Mouse (Mus musculus) NIH3T3 (cell line): Measurements from ENCODE around the gene Iqcf3.

Source experiments
- DNase-seq: peaks from one replicate; pipeline ENCODE4 v3.0.0-alpha.2; 2012; ENCODE audit warnings: low read depth

The Iqcf3 gene

DNA sequence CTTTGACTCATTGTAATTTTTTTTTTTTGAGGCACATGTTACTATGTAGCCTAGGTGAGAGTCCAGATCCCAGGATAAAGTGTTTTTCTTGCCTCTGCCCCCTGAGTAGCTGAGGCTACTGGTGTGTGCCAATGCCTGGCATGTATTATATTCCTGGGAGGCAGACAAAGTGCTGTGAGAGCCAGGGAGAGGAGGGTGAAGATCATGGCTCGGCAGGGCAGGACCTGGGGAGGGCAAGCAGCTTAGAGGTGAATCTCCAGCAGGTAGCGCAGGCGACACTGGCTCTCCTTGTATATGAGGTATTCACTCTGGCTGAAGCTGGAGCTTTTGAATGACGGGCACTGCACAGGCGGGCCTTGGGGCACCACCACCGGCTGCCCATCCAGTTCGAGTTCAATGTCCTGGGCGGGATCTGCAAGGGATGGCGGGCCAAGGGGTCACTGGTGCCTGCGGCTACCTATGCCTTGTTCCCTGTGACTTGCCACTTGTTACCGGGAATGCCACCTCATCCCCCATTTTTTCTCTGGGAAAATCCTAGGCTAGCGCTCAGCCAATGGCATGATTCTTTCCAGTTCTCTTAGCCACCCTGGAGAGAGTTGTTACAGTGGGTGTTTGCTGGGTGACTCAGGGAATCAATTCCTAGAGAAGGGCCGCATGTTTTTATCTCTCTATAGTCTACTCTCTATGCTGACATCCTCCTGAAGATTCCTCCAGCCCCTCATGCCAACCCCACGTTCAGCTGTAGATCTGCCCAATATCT, 90.3 kb downstream of the Iqcf3 start:
- no peak for DNase-seq

DNA sequence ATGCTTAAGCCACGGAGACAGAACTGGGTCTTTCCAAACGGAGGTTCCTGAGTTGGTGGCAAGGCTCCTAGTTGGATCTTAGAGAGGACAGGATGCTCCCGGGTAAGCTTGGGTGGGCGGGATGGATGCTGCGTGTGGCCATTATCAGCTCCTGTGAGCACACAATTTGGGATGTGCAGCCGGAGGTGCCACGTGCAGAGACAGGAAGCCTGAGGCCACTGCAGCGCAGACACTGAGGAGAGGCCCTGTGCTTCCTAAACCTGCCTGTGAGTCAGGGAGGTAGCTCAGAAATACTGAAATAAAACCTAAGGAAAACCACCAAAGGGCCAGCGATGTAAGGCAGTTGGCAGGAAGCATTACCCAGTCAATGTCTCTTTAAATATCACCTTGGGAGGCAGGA, 91.7 kb downstream of the Iqcf3 start:
- no peak for DNase-seq

DNA sequence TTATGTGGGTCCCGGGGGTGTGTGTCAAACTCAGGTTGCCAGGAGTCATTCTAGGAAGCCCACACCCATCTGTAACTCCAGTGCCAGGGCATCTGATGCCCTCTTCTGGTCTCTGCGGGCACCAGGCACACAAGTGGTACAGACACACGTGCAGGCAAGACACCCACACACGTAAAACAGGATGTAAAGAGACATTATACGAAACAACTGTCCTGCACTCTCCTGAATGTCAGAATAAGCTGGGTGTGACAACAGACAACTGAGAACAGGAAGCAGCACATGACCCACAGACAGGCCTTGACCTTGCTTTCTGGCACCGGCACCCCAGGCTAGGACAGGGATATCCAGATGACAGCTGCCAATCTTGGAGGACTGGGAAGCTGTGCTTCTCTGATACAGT, 92.1 kb downstream of the Iqcf3 start:
- DNase-seq, result peak; percentile 25

DNA sequence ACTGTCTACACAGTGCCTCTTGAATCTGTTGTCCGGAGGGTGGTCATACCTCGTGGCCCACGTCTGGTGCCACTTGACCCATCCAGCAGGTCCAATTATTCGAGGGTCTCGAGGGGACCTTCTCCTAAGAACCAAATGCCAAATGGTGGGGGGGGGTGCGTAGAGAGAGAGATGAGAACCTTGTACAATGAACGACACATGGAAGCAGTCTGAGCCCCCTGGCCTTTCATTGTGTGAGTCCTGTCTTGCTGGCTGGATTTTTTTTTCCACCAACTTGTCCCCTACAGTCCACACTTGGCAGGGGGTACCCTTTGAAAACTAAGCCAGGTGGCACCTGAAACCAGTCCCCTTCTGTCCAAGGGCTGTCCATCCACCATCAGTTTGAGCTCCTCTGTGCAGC, 93.7 kb downstream of the Iqcf3 start:
- DNase-seq, result no peak

DNA sequence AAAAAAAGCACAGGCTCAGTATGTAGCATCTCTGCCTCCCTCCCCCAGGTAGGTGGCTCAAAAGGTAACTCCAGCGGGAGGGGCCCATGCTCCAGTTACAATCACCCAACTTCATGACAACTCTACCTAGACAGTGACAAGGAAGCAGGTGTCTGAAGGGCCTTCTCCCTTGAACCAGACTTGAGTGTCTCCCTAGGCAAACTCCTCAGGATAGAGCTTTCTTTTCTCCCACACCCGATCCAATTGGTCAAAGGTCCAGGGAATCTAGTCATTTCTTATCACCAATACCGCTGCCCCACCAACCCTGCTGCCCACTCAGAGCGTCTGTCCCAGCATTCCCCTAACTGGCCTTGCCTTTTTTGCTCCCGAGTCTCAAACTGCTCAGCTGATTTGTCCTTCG, 94.7 kb downstream of the Iqcf3 start:
- DNase-seq, result no peak

DNA sequence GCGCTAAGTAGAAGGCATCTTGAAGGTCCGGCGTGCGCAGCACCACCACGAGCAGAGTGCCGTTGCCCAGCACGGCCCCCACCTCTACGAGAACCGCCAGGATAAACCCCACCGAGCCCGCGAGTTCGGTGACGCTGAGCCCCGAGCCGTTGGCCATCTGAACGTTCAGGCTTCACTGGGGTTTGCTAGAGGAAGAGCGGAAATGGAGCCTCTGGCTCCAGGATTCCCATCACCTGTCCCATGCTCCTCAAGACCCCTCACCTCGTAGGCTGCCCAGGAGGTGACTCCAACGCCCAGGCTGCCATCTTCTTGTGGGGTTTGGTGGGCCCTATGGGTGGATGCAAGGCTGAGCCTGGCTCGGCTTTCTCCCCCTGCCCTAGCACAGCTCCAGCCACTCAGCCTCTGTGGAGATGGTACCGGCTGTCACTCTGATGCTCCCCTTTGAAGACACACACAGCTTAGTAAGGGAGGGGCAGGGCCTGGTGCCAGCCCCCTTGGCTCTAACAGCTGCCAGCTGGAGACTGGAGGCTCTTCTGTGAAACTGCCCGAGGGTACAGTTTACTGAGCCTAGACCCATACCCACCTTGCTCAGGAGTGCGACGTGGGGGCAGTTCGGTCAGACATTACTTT, 95.7 kb downstream of the Iqcf3 start, which contains the start of gene Gpr62:
Gpr62 (minus strand) TSS at position 368 of the 630 bp plus-strand sequence.
- DNase-seq, result no peak

DNA sequence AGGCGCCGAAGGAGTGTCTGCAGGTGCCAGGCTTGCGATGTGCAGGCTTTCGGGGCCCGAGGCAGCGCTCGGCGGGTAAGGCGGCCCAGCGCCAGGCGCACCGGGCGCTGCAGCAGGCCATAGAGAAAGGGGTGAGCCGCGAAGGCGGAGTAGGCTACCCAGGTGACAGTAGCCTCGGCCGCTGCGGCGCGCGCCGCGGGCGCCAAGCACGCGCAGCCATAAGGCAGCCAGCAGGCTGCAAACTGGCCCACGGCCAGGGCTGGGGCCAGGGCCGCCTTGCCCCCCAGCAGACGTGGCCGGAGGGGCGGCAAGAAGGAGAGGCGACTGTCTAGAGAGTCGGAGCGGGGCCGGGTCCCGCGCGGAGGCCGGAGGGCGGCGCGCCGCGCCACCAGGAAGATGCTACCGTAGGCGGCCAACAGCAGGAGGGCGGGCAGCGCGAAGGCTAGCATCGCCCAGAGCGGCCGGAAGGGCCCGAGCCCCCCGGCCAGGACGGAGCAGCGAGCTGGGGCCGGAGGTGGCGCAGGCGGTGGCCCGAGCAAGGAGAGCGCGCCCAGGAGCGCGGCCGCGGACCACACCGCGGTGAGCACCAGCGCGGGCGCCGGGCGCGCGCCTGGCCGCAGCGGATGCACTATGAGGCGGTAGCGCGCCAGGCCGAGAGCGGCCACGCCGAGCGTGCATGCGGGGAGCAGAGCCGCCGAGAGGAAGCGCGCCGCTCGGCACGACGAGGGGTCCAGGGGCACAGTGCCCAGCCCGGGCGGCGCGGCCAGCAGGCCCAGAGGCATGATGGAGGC, 96.5 kb downstream of the Iqcf3 start:
- DNase-seq, result no peak

DNA sequence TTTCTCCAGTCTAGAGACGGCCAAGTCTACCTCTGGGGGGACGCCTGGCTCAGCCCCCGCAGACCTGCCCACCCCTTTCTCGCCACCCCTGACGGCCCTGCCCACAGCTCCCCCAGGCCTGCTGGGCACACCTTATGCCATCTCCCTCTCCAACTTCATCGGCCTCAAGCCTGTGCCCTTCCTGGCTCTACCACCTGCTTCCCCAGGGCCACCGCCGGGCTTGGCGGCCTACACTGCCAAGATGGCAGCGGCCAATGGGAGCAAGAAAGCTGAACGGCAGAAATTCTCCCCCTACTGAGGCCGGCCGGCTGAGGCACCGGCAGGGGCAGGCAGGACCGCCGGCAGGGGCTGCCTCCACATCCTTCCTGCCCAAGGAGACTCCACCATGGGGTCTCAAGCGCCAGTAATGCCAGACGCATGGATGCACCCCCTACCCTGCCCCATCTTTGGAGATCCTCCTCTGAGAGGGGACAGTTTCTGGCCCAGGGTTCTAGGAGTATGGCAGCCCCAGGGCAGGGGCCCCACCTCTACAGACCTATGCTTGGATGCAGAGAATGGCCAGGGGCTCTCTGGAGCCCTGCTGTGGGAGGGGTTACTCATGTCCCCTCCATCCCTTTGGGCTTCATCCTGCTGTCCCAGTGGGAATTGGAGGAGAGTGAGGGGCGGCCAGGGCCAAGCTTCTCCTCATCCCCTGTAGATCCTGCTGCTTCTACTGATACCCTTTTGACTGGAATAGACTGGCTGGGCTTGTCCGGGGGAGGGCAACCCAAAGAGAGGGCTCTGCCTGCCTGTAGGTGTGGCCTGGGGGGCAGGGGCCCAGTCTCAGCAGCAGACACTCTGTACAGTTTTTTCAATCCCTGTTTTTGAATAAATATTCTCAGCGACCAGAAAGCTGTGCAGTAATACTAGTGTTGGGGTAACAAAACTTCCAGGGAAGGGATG, 98.0 kb downstream of the Iqcf3 start:
- DNase-seq, result no peak

DNA sequence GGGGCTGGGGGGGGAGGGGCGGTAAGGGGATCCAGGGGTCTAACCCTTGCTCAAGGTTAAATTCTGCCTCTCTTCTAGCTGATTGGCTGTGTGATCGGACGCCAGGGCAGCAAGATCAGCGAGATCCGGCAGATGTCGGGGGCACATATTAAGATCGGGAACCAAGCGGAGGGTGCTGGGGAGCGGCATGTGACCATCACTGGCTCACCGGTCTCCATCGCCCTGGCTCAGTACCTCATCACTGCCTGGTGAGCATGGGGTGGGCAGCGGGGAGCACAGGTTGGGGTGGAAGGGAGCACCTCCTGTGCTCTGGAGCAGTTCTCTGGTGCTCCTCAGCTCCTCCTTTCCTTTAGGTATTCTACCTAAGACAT, 99.0 kb downstream of the Iqcf3 start:
- DNase-seq, result no peak

DNA sequence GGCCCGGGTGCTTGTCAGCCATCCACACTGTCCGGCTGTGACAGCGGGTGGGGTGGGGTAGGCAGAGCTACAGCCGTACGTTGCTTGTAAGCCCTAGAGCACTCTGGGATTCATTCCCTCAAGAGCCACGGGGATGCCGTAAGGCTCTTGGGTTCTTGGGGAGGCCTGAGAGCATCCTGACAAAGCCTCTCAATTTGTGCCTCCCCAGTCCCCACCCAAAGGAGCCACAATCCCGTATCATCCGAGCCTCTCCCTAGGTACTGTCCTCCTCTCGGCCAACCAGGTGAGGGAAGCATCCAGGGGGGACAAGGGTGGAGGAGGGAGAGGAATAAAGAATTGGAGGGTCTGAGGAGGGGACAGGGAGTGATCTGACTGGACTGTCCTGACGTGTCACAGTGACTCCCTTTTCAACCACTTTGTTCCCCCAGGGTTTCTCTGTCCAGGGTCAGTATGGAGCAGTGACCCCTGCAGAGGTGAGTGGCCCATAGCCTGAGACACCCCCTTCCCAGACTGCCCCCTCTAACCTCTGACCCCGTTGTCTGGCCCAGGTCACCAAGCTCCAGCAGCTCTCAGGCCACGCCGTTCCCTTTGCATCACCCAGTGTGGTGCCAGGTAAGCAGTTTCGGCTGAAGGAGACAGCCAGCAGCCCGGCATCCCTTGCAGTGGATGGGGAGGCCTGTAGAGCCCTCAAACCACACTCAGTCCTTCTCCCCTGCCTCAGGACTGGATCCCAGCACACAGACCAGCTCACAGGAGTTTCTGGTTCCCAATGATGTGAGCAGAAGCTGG, 99.6 kb downstream of the Iqcf3 start:
- DNase-seq, result no peak

DNA sequence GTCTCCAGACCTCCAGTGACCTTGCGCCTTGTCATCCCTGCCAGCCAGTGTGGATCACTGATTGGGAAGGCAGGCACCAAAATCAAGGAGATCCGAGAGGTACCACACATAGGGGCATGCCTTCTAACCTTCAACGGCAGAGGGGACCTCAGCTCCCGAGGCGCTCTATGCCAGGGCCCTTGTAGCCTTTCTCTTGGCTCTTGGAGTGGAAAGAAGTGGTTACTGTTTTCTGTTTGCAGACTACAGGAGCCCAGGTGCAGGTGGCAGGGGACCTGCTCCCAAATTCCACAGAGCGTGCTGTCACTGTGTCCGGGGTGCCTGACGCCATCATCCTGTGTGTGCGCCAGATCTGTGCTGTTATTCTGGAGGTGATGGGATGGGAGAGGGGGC, 100.4 kb downstream of the Iqcf3 start:
- DNase-seq, result no peak

DNA sequence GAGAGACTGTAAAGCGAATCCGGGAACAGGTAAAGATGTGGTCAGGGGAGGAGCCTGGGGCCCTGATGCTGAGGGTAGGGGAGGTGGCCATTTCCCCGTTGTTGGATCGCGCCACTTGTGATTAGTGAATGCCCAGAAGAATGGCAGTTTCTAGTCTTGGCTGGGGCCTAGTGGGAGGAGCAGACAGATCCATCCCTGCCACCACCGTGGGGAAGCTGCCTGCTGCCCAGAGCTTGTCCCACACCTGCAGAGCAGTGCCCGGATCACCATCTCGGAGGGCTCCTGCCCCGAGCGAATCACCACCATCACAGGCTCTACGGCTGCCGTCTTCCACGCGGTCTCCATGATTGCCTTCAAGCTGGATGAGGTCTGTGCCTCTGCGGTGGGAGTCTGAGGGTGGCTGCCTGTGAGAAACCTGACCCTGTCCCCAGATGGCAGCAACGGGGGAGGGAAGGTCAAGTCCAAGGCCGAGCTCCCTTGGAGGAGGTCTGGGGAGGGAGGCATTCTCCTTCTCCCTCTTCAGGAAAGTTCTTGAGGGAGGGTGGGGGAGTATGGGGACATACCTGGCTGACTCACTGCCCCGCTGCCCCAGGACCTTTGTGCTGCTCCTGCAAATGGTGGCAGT, 100.9 kb downstream of the Iqcf3 start:
- no peak for DNase-seq

DNA sequence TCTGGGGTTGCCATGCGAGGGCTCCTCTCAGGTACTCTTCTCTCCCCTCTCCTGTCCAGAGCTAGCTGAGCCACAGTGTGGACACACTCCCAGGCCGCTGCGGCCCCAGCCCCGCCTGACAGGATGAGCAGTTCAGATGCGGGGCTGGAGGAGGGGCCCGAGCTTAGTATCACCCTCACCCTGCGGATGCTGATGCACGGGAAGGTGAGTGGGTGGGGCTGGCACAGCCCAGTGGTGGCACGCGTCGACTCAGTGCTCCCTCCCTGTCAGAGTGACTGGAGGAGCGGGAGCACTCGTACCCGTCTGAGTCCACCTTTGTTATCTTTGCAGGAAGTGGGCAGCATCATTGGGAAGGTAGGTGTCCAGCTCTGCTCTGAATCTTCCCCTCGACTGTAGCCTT, 101.5 kb downstream of the Iqcf3 start:
- DNase-seq, result no peak

DNA sequence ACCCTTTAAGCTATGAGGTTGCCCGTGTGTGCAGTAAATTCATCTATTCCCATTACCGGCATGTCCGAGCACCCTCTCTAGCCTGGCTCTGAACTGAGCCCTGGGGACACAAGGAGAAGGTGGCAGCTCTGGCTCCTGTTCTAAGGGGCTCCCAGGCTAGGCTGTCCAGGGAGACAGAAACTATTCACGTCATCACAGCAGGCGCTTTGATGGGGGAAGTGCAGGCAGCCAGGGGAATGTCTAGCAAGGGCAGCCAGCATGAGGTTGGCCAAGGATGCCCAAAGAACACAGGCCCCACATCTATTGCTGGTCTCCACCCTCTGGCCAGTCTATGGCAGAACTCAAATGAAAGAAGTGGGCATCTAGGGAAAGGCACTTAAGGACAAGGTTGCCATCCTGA, 103.5 kb downstream of the Iqcf3 start:
- no peak for DNase-seq

DNA sequence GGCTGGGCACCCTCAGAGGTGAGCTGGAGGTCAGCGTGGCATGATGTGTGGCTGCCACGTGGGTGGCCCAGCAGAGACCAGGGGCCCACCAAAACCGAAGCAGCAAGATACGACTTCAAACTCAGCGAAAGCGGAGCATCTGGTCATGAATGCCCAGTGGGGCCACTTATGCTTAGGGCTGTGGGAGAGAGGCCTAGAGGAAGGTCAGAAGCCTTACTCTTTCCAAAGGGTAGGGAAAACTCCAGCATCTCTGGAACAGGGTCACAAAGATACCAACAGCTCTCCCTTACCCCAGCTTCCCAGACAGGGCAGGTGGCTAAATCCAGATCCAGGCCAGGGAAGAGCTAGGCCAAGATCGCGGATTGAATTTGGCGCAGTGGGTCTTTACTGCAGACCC, 104.3 kb downstream of the Iqcf3 start:
- DNase-seq, result no peak

DNA sequence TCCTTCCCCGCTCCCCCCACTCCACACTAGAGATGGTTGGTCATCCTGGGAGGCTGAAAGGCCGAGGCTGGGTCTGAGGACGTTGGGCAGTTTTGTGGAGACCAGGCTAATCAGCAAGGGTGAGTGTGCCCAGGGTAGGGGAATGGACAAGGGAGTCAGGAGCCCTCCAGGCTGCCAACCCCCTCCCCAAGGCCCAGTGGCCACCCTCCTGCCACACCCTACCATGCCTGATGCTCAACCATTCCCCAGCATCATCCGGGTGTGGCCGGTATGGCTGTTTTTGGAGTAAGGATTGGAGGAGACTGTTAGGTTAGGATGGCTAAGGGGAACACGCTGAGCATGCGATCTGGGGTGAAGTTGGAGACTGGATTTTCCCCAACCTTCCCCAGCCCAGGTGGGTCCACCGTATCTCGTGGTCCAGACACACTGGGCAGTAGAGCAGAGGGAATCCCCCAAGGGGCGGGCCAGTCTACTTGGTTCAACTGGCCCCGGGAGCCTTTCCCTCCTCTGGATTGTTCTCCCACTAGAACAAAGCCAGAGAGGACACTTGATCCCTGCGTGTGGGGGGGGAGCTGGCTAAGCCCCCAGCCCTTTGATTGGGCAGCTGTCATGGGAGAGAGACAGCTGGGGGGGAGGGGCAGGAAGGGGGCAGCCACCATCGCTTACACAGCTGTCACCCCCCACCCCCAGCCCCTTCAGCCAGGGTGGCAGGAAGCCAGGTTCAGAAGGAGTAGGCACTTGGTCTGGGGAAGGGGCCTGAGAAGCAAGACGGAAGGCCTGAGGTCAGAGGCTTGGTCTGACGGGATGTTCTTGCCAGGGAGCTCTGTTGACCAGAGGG, 104.9 kb downstream of the Iqcf3 start:
- no peak for DNase-seq

DNA sequence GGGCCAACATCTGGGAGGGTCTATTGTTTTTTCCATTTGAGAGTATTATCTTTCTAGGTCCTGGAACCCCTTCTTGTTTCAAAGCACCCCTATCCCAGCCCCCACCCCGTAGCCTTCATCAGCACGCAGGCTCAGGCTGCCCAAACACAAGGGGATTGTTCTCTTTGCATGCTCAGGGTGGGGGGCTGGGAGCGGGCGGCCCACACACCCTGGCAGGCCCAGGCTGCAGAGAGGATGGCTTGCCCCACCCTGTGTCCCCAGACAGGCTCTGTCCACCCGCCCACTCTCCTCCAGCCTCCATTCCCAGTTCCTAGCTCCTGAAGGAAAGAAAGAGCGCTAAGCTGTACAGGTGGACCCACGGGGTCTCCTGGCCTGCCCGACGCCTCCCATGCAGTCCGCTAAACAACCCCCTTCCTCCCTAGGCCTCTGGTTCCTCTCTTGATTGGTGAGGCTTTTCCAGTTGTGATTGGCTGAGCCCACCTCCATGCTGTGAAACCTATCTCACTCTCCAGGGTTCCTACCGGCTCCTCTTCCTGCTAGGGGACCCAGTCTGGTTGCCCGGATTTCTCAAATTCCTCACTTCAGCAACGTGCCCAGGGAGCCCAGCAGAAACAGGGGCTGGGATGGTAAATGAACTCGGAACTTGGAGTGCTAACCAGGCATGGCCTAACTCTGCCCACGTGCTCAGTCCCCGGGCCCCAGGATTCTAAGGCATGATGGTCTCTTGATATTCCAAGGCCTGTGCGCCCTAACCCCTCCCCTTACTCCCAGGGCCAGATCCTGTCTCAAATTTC, 106.3 kb downstream of the Iqcf3 start:
- DNase-seq, result peak; percentile 54

DNA sequence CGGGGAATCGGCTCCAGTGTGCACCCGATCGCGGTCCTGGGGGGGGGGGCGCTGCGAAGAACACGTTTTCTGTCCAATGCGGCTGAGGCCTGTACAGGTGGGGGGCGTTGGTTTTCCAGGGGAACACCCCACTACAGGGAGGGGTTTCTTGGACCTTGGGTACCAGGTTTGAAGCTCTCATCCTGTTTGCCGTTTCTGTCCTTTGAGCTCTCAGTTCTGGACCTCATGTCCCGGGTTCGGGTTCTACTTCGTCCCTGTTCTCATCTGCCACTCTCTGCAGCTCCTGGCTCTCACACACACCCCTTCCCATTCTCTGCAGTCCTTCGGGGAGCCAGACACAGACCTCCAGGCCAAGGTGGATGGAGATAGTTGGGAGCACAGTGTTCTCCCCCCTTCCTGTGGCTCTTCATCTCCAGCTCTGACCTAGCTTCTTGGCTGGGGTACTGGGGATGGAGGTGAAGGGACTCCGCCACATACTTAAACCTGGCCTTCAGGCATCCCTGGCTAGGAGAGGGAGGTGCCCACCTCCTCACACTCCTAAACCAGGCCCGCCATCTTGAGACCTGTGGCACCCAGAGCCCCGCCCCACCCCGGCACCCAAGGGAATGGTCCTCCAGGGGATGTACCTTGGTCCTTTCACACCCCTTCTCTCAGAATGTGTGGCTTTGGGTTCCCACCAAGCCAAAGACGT, 107.2 kb downstream of the Iqcf3 start:
- DNase-seq, result peak; percentile 37
